Mouse (Mus musculus) ovary, postnatal 10 days (tissue): ENCODE data around the gene Chd9.

Experiments
- DNase-seq: peaks from one replicate; pipeline ENCODE4 v3.0.0; 2022; ENCODE audit warnings: low spot score

The Chd9 gene

DNA sequence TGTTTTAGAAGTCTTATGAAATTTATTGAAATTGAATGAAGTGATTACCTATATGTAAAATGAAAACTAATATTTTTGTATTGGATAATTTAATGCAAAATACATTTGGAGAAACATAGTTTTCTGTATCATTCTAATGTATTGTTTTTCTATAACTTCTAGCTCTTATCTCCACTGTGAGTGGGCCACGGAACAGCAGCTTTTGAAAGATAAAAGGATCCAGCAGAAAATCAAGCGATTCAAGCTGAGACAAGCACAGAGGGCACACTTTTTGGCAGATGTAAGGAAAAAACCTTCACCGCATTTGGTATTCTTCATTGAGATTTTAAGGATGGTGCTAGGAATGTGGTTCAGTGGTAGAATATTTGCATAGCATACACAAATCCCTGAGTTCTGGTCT lies 150.6 kb downstream of the Chd9 start:
- no peak for DNase-seq

DNA sequence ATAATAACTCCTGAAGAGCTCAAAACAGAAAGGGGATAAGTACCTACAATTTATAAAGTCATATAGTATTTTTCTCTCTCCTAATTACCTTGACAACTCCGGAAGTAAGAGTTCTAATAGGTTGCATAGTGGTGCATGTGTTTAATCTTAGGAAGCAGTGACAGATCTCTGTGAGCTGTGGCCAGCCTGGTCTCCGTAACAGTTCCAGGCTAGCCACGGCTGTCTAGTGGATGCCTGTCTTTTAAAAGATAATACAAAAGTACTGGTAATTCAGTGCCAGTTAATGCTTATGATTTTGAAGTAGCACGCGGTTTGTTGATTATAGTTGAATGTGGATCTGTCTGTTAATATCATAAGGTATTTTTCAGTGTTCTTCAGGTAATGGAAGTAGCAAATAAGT lies 151.1 kb downstream of the Chd9 start:
- DNase-seq = no peak

DNA sequence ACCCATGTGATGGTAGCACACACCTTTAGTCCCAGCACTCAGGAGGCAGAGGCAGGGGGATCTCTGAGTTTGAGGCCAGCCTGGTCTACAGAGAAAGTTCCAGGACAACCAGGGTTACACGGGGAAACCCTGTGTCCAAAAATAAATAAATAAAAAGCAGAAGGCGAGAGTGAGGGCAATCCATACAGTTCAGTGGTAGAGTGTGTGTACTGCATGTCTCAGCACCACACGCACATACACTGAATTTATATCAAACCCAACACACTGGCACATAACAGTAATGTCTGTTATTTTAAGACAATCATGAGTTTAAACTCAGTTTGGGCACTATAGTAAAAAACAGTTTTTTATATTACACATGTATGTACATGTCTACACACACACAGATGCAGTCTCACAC lies 153.9 kb downstream of the Chd9 start:
- no peak for DNase-seq

DNA sequence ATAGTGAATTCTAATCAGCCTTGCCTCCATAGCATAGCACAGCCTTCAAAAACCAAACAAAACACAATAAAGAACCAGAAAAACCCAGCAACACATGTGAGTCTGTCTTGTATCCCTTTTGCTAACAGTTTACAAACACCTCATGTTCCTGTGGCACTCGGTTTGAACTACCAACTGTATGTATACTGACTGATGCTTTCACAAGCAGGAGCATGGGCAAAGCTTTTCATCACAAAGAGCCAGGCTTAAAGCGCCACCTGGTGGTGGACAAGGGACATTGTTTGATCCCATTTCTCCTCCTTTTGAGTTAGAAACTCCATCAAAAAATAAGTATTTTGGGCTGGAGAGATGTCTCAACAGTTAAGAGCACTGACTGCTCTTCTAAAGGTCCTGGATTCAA lies 191.6 kb downstream of the Chd9 start:
- DNase-seq = peak; percentile 10

DNA sequence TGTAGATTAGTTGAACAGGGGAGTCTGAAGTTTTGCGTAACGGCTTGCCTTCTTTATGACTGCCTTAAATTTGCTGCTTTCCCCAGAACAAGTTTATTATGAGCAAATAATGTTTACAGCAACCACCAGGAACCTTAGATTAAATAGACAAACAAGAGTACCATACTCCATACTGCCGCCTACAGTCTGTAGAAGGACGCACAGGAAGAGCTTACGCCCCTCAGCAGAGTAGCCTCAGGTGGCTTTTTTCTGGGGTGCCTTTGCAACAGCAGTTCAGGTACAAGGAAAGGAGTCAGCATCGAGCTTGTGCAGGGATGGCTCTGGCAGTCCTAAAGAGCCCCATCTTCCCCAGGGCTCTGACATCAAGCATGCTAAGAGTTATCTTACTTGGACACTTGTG lies 206.3 kb downstream of the Chd9 start:
- DNase-seq = no peak

DNA sequence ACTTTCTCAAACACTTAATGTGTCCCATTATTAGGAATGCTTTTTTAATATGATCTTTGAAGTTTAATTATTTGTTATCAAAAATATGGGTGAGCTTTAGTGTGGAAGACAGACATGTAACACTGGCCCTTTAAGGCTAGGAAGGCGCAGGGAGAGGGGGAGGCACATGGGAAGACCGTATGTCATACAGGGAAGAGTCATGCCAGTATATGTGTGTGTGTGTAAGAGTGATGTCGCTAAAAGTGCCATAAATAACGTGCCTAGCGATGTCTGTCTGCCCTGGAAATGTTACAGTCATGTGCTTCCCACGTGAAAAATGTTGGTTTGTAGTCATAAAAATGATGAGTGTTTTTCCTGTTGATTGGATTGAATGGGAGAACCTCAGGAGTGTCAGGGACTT lies 208.8 kb downstream of the Chd9 start:
- no peak for DNase-seq

DNA sequence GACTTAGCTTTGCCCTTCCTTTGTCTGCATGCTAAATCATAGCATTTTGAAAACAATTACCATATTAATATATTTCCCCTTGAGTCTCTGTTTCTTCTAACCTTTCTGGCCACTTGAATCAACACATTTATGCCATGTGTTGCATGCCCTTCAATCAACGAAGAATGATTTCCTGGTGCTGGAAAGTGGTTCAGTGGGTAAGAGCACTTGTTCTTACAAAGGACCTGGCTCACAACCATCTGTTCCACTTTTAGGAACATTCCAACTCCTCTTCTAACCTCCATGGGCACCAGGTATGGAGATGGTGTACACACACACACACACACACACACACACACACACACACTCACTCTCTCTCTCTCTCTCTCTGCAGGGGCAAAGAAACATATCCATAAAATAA lies 210.5 kb downstream of the Chd9 start:
- no peak for DNase-seq

DNA sequence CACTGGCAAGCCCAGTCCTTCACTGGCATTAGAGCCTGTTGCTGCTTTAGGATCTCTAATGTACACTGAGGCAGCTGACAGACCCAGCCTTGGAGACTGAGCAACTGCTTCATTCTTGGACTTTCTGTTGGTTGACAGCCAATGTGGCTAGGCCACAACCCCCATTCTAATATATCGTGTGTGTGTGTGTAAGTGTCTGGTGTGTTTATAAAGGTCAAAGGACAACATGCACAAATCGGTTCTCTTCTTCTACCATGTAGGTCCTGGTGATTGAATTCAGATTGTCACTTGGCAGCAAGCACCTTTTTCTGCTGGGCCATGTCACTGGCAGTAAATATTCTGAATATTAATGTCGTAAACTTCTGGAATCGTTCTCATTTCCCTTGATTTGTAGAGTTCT lies 218.2 kb downstream of the Chd9 start:
- DNase-seq = no peak

DNA sequence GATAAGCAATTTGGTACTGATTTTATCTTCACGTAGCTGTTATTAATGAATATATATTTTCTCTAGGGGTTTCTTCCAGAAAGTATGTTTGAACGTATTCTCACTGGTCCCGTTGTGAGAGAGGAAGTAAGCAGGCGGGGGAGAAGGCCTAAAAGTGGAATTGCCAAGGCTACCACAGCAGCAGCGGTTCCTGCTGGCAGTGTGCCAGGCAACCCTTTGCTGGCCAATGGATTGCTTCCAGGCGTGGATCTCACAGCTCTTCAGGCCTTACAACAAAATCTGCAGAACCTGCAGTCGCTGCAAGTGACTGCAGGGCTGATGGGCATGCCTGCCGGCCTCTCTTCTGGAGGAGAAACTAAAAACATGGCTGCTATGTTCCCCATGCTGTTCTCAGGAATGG lies 222.9 kb downstream of the Chd9 start:
- DNase-seq = peak; percentile 64

DNA sequence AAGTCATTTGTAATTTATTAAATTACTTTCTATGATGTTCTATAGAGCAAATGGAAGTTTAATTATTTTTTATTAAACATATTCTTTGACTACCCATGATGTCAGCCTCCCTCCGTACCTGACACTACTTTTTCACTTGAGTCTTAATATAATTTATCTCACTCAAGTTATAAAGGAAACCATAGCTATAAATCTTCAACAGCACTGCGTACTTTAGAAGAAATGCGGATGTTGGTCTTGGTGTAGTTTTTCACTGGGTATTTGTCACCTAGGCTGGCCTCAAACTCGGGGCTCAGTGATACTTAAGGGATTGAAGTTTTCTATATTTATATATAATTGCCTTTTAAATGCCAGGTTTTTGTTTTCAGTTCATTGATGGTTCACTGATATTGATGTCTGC lies 226.3 kb downstream of the Chd9 start:
- DNase-seq = no peak

DNA sequence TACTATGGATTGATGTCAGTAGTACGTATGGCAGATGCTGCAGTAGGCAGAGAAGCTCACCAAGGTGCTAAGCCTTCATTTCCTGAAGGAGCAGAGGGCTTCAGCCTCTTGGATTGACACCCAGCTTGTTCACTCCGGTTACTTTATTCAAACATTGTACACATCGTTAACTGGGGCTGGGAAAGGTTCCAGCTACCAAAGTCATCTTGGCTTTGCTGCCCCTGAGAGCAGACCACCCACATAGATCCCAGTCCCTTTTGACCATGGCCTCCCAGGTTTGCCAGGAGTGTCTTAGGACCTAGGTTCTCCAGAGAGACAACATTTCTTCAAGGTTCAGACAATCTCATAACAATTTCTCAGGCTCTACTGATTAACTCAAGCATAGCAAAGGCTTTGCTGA lies 228.7 kb downstream of the Chd9 start:
- DNase-seq = no peak

DNA sequence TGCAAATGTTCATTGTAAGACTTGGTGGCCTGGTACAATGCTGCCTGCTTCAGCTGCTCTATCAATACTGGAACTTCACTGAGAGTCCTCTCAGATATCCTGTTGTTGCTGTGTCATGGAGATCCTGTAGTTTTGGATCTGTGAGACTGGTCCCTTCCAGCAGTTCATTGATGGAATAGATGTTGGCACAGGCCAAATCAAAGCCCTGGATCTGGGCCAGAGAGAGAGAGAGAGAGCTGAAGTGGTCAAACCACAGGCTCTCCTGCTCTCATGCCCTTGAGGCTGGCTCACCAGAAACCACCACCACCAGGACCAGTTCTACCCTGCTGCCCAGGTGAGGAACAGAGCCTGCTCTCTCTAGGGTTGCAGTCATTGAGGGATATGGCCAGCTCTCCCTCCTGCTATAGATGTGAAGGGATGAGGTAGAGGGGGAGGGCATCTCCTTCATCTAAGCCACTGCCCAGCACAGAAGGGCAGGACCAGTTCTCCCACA lies 231.0 kb downstream of the Chd9 start:
- DNase-seq = no peak

DNA sequence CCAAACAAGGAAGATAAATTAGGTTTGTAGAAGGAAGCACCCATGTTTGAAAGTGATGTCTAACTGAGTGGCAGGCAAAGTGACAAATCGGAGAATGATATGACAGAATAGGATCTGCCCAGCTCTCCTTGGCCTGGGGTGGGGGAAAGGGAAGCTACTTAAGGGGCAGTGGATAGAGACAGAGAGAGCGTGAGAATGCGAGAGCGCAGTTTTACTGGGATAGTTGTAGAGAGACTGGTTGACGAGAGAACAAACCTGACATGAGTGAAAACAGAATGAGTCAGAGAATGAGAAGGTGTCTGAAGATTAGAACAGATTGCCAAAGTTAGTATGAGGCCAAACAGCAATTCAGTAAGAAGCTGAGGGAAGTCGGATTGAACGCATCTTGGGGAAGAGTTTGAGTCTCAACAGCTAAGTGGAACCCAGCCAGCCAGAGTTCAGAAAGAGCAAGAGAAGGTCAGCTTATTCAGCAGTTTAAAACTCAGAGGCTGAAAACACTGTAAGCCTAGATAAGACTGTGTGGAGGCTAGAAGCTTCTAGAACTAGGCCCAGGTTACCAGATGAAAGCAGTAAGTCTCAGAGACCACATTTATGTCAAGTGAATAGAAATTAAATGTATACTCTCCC lies 231.8 kb downstream of the Chd9 start:
- DNase-seq = no peak

DNA sequence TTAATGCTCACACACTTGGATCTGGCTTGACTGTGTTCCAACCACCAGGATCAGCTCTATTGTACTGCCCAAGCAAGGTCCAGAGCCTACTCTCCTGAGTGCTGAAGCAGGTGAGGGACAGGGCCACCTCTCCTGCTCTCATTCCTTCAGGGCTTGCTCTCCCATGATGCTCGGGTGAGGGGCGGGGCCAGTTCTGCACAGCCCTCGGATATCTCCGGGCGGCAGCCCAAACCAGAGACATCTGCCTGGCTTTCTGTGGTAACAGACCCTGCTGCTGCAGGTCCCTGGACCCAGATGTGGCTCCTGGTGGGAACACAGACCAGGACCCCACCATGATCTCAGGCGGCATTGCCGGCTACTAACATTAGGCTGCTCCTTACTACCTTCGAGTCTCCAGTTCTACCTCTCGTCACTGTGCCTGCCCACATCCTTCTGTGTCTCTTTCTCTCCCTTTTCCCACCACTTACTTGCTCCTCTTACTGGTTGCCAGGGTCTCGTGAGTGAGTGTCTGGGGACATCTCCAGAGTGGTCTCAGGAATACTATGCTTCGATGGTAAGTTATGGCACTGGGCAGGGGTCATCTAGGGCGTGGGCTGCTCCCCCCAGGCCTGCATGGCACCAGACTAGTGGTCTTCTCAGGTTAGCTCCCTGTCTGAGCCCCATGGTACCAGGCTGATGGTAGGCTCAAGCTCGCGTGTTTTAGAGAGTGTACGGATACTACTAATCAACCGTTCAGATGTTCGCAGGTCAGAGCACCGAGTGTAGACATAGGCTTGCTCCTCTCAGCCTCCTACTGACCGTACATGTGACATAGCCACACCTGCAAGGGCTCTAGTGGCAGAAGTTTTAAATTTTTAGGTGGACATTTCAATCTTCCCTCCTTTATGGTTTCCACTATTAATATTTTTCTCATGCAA lies 232.7 kb downstream of the Chd9 start:
- no peak for DNase-seq

DNA sequence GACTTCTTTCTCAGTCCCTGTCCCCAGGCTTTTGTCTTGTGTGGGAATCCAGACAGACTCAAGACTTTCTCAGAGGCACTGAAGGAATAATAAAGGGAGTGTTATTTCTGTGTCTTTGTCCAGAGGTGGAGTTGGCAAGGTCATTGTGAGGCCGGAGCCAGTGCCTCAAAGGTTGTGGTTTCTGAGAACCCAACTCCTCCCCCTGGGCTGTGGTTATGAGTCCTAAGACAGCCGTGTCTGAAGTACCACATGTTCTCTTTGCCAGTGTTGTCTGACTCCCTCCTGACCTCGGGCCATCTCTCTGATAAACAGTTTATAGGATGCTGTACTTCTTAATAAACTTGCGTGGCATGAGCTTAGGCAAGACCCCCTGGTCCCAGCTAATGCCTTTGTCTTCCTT lies 237.0 kb downstream of the Chd9 start:
- DNase-seq = no peak

DNA sequence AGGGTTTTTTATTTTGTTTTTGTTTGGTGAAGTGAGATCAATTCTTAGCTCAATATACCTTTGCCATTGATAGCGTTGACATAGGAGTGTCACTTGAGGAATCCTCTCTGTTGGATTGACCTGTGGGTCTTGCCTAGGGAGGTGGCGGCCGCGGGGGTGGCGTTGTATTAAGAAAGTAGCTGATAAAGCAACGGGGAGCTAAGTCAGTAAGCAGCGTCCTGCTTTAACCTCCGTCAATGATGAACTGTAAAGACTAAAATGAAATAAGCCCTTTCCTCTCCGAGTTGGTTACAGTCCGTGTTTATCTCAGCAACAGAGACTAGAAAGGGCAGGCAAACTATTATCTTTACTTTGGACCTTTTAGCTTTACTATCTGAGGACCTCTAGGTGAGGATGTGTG lies 241.3 kb downstream of the Chd9 start:
- no peak for DNase-seq

DNA sequence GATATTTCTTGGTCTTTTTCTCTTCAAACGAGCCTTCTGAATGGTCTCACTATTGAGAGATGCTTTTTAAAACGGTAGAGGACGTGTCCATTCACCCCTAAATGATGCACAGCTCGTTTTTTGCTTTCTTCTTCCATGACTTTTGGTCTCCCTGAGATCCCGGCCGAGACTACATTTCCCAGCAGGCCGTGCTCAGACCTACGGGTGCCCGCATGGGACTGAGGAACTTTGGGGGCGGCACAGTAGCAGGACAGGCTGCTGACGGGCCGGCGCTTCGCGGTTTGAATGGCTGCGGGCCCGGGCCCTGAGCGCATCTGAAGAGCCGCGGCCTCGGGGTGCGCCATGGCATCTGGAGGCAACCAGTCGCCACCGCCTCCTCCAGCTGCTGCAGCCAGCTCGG lies 241.7 kb downstream of the Chd9 start, which contains the start of gene Rbl2:
TSS of gene Rbl2 (plus strand) at position 224 of the 400 bp plus-strand sequence.
- peak; percentile 92 for DNase-seq

DNA sequence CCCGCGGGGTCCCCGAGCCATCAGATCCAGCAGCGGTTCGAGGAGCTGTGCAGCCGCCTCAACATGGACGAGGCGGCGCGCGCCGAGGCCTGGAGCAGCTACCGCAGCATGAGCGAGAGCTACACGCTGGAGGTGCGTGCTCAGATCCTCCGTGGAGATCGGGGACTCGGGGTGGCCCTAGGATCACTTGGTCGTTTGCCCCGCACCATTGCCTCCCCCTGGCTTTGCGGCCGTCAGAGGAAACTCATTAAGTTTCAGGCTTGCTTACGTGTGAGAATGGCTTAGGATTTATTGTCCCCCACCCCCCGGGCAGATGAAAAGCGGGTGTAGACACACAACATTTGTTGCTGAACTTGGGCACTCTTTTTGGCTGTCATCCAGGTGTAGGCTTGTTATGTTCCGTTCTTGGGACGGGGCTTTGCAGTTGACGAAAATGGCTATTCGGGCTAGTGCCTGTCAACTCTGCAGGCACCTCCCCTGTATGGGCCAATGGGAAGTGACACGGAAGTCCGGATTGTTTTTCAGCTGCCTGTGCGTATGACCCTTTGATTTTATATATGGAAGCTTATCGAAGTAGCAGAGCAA lies 242.2 kb downstream of the Chd9 start:
- DNase-seq = peak; percentile 57

DNA sequence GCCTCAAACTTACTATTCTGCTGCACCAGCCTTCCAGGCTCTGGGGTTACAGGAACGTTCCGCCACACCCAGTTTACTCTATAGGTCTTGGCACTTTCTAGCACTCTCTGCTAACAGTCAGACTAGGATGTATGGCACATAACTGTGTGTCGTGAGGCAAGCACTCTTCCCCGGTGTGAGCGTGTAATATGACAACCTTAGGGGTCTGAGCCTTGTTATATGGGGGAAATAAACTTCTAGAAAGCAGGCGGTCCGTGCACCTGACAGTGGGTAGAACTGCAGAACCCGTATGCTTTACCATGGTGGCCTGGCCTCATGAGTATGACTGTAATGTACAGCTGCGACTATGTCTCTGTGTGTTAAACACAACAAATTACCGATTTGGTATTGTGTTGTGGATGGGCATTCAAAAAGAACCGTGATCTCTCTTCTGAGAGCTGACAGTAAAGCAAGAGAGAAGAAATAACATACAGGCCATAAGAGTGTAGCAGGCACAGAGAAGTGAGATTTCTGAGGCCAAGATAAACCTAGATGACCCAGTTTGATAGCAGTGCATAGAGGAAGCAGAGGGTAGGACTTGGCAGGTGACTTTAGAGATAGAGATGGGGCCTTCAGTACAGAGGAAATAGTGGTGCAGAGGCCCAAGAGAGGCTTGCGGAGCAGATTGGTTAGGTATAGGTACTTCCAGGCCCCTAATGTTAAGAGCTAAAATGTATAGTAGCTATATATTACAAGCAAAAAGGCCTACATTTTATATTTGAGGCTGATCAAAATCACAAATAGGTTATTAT lies 249.1 kb downstream of the Chd9 start:
- DNase-seq = no peak

DNA sequence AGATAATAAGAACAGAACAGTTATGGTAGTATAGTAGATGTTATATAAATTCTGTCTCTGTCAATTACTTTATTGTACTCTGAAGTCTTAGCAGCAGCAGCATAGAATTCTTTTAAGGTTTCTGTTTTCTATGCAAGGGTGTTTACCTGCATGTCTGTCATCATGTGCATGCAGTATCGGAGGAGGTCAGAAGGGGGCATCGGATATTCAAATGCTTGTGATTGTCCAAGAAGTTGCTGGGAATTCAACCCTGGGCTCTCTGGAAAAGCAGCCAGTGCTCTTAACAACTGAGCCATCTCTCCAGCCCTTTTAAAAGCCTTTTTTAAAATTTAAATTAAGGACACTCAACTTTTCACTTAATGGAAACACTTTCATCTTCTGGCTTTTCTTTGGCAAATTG lies 251.5 kb downstream of the Chd9 start:
- DNase-seq = no peak

DNA sequence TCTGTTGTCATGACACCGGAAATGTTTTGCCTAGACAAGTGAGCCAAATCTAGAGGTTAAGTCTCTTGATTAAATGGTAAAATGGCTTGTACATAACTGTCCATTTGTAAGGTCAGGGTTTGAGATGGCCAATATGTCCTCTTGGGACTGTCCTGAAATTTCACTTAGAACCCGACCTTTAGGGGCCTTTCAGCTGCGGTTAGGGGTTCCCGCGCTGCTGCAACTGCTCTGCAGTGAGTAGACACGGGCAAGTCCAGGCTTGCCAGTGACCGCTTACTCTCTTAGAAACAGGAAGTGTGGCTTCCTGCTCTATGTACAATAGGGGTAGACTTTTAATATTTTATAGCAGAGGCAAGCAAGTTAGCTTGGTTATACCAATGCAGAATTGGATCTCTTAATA lies 253.8 kb downstream of the Chd9 start:
- no peak for DNase-seq

DNA sequence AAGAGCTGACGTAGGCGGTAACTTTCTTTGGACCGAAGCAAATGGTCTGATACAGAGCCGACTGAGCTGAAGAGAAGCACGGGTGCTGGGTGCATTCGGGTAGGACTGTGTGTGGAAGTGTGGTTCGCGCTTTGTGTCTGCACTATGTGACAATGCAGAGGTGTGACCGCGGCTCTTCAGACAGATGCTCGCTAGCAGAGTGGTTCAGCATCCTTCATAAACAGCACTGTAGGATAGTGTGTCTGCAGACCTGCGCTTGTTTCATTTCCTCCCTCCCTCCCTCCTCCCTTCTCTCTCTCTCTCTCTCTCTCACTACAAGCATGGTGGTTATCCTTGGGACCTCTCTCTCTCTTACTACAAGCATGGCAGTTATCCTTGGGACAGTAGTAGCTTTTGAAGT lies 254.3 kb downstream of the Chd9 start:
- DNase-seq = no peak
